Mouse (Mus musculus) liver, adult 2 months (tissue): ENCODE measurements around the gene Urb1.

Experiments used
- CTCF ChIP-seq: fragments of 200-500 bp; IDR thresholded peaks from 2 replicates; pipeline ENCODE4 v1.5.1; 2011; ENCODE audit warnings: low read depth, low read length, control low read depth
- POLR2A ChIP-seq: fragments of 200-500 bp; IDR thresholded peaks from 2 replicates; pipeline ENCODE4 v1.6.1; 2011; ENCODE audit warnings: low read length, control low read depth; ENCODE audit not compliant: insufficient read depth; ENCODE audit errors: extremely low read depth

DNA sequence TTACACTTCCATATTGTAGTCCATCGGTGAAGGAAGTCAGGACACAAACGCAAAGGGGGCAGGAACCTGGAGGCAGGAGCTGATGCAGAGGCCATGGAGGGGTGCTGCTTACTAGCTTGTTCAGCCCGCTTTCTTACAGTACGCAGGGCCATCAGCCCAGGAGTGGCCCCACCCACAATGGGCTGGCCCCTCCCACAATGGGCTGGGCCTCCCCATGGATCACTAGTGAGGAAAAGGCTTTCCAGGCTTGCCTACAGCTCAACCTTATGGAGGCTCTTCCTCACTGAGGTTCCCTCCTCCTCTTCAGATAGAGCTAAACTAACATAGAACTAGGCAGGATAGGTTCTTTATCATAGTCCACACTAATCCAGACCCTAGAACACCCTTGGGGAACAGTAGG lies 86.2 kb downstream of the Urb1 start:
- no peak for TF ChIP-seq CTCF
- TF ChIP-seq POLR2A, result no peak
